Mouse (Mus musculus): ENCODE data around the gene Stip1. TPM values are rescaled to one million over a fixed set of nuclear protein-coding genes. Genes with fewer than 3 reads are reported as not detected.
"Not testable (repeated sequence)": the region's sequence is repeated elsewhere in the genome, so short reads cannot be mapped to it uniquely, and the experiment has no call there.

Gene Stip1
- polyA plus RNA-seq, 1 experiment from 2014 or later: 214 TPM

GRCm38 (mm10) chr19:7056248-7057087 lies 16.7 kb upstream of the Stip1 start, which contains the start of gene Macrod1:
Macrod1 (plus strand) TSS chr19:7056810.
- ATAC-seq: peak; percentile 86
- no peaks in the 10 kb centered on the region for H3K9me3 ChIP-seq (ENCODE audit: control insufficient read depth, low read length)
- peaks cover 3% of the 10 kb centered on the region for H3K27me3 ChIP-seq (replicated peaks; ENCODE audit: control insufficient read depth, insufficient read depth, low read length)
- peak within 1 kb of the TSS; percentile 77 for H3K4me3 ChIP-seq (ENCODE audit: low read length)
- no peak within 1 kb of the TSS for H3K27ac ChIP-seq (ENCODE audit: low read depth, low read length)
- peak within 1 kb of the TSS; percentile 99 for H3K4me2 ChIP-seq (ENCODE audit: low read length)
- H3K9ac ChIP-seq (ENCODE audit: low read depth, low read length): peak within 1 kb of the TSS; percentile 72
- H3K4me1 ChIP-seq (ENCODE audit: control insufficient read depth, insufficient read depth, low read depth, low read length): peaks cover 18% of the 10 kb centered on the region
- H3K36me3 ChIP-seq (ENCODE audit: control insufficient read depth, insufficient read depth, low read length): no peaks in the 10 kb centered on the region
- 1% methylated on average over 68 of the region's 72 CpGs for WGBS

DNA sequence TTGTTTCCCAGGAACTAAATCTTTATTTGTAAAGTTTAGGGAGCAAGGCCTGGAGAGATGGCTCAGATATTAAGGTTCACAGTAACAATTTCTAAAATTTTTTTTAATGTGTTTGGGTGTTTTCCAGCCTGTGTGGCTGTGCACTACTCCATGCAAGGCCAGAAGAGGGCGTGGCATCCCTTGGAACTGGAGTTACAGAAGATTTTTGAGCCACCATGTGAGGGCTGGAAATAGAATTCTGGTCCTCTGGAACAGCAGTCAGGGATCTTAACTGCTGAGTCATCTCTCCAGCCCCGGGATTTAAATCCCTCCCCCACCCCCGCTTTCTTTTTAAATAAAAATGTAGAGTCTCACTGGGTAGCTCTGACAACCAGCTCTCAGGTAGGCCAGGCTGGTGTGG lies 15.4 kb upstream of the Stip1 start:
- Histone ChIP-seq H3K9me3 (ENCODE audit: control insufficient read depth, low read length) (no peaks in the 10 kb centered on the region), H3K27me3 (replicated peaks; ENCODE audit: control insufficient read depth, insufficient read depth, low read length) (peaks cover 3% of the 10 kb centered on the region)
- 39% methylated on average over 3 of the region's 3 CpGs for WGBS

DNA sequence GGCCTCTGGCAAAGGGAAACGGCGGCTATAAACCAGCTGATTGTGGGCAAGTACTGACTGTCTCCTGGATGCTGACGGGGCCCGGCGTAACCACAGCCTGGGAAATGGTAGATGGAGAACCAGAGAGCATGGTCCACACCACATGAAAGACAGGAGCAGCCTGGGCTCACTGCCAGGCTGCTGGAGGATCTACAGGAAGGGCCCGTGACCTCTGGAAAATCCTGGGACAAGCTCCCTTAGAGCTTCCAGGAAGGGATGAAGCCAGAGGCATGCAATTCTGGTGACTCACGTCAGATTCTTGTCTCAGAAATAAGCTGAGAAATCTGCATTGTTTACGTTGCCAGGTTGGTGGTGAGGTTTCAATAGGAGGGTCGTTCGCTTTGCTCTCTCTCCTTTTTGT lies 15.0 kb upstream of the Stip1 start:
- 67% methylated on average over 10 of the region's 10 CpGs for WGBS
- no peak for ATAC-seq
- H3K27me3 ChIP-seq (replicated peaks; ENCODE audit: control insufficient read depth, insufficient read depth, low read length): peaks cover 3% of the 10 kb centered on the region

More for the DNA sequence above, 15.4 kb upstream of the Stip1 start:
- H3K9ac ChIP-seq (ENCODE audit: low read depth, low read length): no peak overlapping the region
- ATAC-seq: no peak
- H3K4me1 ChIP-seq (ENCODE audit: control insufficient read depth, insufficient read depth, low read depth, low read length): peaks cover 18% of the 10 kb centered on the region
- no peak overlapping the region for H3K4me3 ChIP-seq (ENCODE audit: low read length)
- no peak overlapping the region for H3K27ac ChIP-seq (ENCODE audit: low read depth, low read length)
- H3K4me2 ChIP-seq (ENCODE audit: low read length): no peak overlapping the region
- H3K36me3 ChIP-seq (ENCODE audit: control insufficient read depth, insufficient read depth, low read length): no peaks in the 10 kb centered on the region

GRCm38 (mm10) chr19:7053382-7053781 lies 13.6 kb upstream of the Stip1 start:
- 69% methylated on average over 4 of the region's 4 CpGs for WGBS

More for the DNA sequence above, 15.0 kb upstream of the Stip1 start:
- Histone ChIP-seq H3K27ac (ENCODE audit: low read depth, low read length) (no peak overlapping the region), H3K4me2 (ENCODE audit: low read length) (no peak overlapping the region), H3K9ac (ENCODE audit: low read depth, low read length) (no peak overlapping the region), H3K9me3 (ENCODE audit: control insufficient read depth, low read length) (no peaks in the 10 kb centered on the region), H3K4me3 (ENCODE audit: low read length) (no peak overlapping the region), H3K36me3 (ENCODE audit: control insufficient read depth, insufficient read depth, low read length) (no peaks in the 10 kb centered on the region), H3K4me1 (ENCODE audit: control insufficient read depth, insufficient read depth, low read depth, low read length) (peaks cover 18% of the 10 kb centered on the region)

DNA sequence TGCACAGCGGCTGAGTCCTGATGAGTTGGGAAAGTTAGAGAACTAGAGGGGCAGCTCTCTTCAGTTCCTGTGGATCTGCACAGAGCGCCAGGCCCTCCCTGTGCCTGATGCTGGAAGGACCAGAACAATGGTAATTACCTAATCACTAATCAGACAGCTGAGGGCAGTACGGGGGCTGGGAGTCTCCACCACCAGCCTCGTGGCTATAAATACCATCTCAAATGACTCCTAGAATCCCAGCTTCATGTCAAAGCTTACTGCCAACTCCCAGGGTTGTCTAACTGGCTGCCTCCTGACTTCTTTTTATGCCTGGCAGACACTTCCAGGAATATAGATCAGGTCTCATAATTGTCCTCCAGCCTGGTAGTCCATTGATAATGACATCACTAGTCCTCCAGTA lies 4.9 kb upstream of the Stip1 start:
- H3K27me3 ChIP-seq (replicated peaks; ENCODE audit: control insufficient read depth, insufficient read depth, low read length): no peaks in the 10 kb centered on the region
- peaks cover 5% of the 10 kb centered on the region for H3K4me1 ChIP-seq (ENCODE audit: control insufficient read depth, insufficient read depth, low read depth, low read length)
- WGBS: 35% methylated on average over 4 of the region's 4 CpGs
- no peaks in the 10 kb centered on the region for H3K9me3 ChIP-seq (ENCODE audit: control insufficient read depth, low read length)
- no peak overlapping the region for H3K9ac ChIP-seq (ENCODE audit: low read depth, low read length)
- H3K4me2 ChIP-seq (ENCODE audit: low read length): no peak overlapping the region
- ATAC-seq: no peak
- H3K27ac ChIP-seq (ENCODE audit: low read depth, low read length): no peak overlapping the region
- H3K36me3 ChIP-seq (ENCODE audit: control insufficient read depth, insufficient read depth, low read length): no peaks in the 10 kb centered on the region
- no peak overlapping the region for H3K4me3 ChIP-seq (ENCODE audit: low read length)

More at GRCm38 (mm10) chr19:7053382-7053781, 13.6 kb upstream of the Stip1 start:
- not testable (repeated sequence) for H3K4me3 ChIP-seq (ENCODE audit: low read length); H3K4me2 ChIP-seq (ENCODE audit: low read length); H3K9me3 ChIP-seq (ENCODE audit: control insufficient read depth, low read length); H3K27ac ChIP-seq (ENCODE audit: low read depth, low read length); H3K27me3 ChIP-seq (replicated peaks; ENCODE audit: control insufficient read depth, insufficient read depth, low read length); H3K9ac ChIP-seq (ENCODE audit: low read depth, low read length); H3K36me3 ChIP-seq (ENCODE audit: control insufficient read depth, insufficient read depth, low read length); ATAC-seq
- peaks cover 18% of the 10 kb centered on the region for H3K4me1 ChIP-seq (ENCODE audit: control insufficient read depth, insufficient read depth, low read depth, low read length)

- Histone ChIP-seq H3K4me1 (ENCODE audit: control insufficient read depth, insufficient read depth, low read depth, low read length) (peaks cover 5% of the 10 kb centered on the region), H3K27me3 (replicated peaks; ENCODE audit: control insufficient read depth, insufficient read depth, low read length) (no peaks in the 10 kb centered on the region), H3K27ac (ENCODE audit: low read depth, low read length) (no peak overlapping the region), H3K4me2 (ENCODE audit: low read length) (no peak overlapping the region), H3K4me3 (ENCODE audit: low read length) (no peak overlapping the region), H3K9ac (ENCODE audit: low read depth, low read length) (no peak overlapping the region), H3K9me3 (ENCODE audit: control insufficient read depth, low read length) (no peaks in the 10 kb centered on the region), H3K36me3 (ENCODE audit: control insufficient read depth, insufficient read depth, low read length) (no peaks in the 10 kb centered on the region)
- WGBS: 63% methylated on average over 4 of the region's 4 CpGs
- ATAC-seq: no peak
Measured at GRCm38 (mm10) chr19:7044279-7044678, 4.5 kb upstream of the Stip1 start.

GRCm38 (mm10) chr19:7041171-7041570 lies 1.4 kb upstream of the Stip1 start:
- H3K9ac ChIP-seq (ENCODE audit: low read depth, low read length): no peak overlapping the region
- no peak overlapping the region for H3K4me2 ChIP-seq (ENCODE audit: low read length)
- H3K27me3 ChIP-seq (replicated peaks; ENCODE audit: control insufficient read depth, insufficient read depth, low read length): no peaks in the 10 kb centered on the region
- no peaks in the 10 kb centered on the region for H3K36me3 ChIP-seq (ENCODE audit: control insufficient read depth, insufficient read depth, low read length)
- H3K9me3 ChIP-seq (ENCODE audit: control insufficient read depth, low read length): no peaks in the 10 kb centered on the region
- WGBS: 89% methylated on average over 2 of the region's 2 CpGs
- peak overlapping the region; percentile 87 for H3K27ac ChIP-seq (ENCODE audit: low read depth, low read length)
- H3K4me3 ChIP-seq (ENCODE audit: low read length): peak overlapping the region; percentile 47; the same call in 1 of the 2 replicates
- peaks cover 22% of the 10 kb centered on the region for H3K4me1 ChIP-seq (ENCODE audit: control insufficient read depth, insufficient read depth, low read depth, low read length)
- ATAC-seq: no peak

DNA sequence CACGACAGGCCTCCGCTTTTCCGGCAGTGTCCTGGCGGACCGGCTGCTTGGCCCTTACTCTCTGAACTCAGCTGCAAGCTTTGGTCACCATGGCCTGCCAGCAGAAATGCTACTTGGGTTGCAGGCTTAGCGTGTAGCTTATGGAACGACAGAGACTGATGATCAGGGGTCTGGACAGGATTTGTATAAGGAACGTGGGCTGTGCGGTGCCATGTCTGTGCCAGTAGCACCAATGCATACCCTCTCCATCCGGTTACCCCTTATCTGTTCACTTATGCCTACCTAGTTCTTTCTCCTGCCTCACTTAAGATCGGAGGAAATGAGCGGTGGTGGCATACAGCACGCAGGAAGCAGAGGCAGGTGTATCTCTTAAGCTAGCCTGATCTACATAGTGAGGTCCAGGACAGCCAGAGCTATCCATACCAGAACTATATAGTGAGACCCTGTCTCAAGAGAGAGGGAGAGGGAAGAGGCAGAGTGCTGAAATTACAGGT lies 917 bp upstream of the Stip1 start:
- H3K36me3 ChIP-seq (ENCODE audit: control insufficient read depth, insufficient read depth, low read length): no peaks in the 10 kb centered on the region
- H3K9ac ChIP-seq (ENCODE audit: low read depth, low read length): peak overlapping the region; percentile 72
- WGBS: 24% methylated on average over 13 of the region's 13 CpGs

GRCm38 (mm10) chr19:7039088-7039720 lies 563 bp downstream of the Stip1 start:
- peaks cover 22% of the 10 kb centered on the region for H3K4me1 ChIP-seq (ENCODE audit: control insufficient read depth, insufficient read depth, low read depth, low read length)
- H3K4me2 ChIP-seq (ENCODE audit: low read length): peak overlapping the region; percentile 65
- H3K9me3 ChIP-seq (ENCODE audit: control insufficient read depth, low read length): no peaks in the 10 kb centered on the region
- no peaks in the 10 kb centered on the region for H3K36me3 ChIP-seq (ENCODE audit: control insufficient read depth, insufficient read depth, low read length)
- 2% methylated on average over 29 of the region's 35 CpGs for WGBS
- no peaks in the 10 kb centered on the region for H3K27me3 ChIP-seq (replicated peaks; ENCODE audit: control insufficient read depth, insufficient read depth, low read length)
- peak overlapping the region; percentile 93 for H3K9ac ChIP-seq (ENCODE audit: low read depth, low read length)
- H3K4me3 ChIP-seq (ENCODE audit: low read length): peak overlapping the region; percentile 77
- H3K27ac ChIP-seq (ENCODE audit: low read depth, low read length): peak overlapping the region; percentile 81
- ATAC-seq: peak; percentile 3; the same call in 1 of the 2 replicates

More for the DNA sequence above, 917 bp upstream of the Stip1 start:
- no peak for ATAC-seq
- peak overlapping the region; percentile 72 for H3K4me2 ChIP-seq (ENCODE audit: low read length)
- peak overlapping the region; percentile 87 for H3K27ac ChIP-seq (ENCODE audit: low read depth, low read length)
- H3K27me3 ChIP-seq (replicated peaks; ENCODE audit: control insufficient read depth, insufficient read depth, low read length): no peaks in the 10 kb centered on the region
- H3K4me1 ChIP-seq (ENCODE audit: control insufficient read depth, insufficient read depth, low read depth, low read length): peaks cover 22% of the 10 kb centered on the region
- H3K9me3 ChIP-seq (ENCODE audit: control insufficient read depth, low read length): no peaks in the 10 kb centered on the region
- H3K4me3 ChIP-seq (ENCODE audit: low read length): peak overlapping the region; percentile 47

Measured in hindbrain, embryonic 16.5 days (tissue).